Mouse (Mus musculus): ENCODE results near the gene Entpd8.

Gene Entpd8

DNA sequence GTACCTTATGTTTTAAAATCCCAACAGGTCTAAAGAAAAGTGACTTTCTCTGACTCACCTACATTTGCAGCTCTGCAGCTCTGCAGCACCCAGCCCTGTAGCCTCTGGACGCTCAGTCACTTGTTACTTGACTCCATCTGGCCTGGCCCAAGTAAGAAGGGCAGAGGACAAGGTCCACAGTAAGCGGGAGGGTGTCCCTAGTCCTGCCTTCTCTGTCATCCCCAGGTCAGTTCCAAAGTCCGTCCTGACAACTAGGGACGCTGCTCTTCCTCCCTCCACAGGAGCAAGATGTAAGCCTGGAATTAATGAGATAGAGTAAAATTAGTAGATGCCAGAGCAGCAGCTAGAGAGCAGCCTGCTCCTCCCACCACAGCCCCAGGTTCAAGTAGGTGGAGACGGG, at the start of gene Entpd8:
Entpd8 (plus strand) TSS at position 229 of the 400 bp plus-strand sequence.
- DNase-seq (ENCODE audit: low spot score) = no peak

DNA sequence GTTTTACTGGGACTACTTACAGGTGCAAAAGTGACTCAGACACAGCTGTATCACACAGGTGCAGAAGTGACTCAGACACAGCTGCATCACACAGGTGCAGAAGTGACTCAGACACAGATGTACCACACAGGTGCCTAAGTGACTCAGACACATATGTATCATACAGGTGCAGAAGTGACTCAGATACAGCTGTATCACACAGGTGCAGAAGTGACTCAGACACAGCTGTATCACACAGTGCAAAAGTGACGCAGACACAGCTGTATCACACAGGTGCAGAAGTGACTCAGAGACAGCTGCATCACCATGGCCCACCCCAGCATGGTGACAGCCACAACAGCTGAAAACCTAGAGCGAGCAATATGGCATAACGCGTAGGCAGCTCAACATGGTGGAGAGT, 45.1 kb upstream of the Entpd8 start:
- no peak for DNase-seq (ENCODE audit: low spot score)

DNA sequence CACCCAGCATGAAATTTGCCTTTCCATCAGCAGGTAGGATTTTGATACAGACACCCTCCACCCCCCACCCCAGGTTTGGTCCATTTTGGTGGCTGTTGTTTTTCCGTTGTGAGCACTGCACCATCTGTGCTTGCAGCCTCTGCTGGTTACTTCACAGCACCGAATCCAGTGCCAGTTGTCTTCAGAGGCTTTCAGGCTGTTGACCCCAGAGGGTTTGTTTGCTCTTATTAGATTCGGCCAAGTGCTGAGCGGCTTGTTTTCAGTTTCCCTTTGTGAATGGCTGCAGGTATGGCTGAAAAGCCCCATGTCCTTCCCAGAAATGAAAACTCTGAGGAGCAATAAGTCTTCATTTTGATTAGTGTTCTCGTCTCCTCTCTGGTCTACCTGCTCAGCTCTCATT, 40.0 kb upstream of the Entpd8 start:
- no peak for DNase-seq (ENCODE audit: low spot score)

DNA sequence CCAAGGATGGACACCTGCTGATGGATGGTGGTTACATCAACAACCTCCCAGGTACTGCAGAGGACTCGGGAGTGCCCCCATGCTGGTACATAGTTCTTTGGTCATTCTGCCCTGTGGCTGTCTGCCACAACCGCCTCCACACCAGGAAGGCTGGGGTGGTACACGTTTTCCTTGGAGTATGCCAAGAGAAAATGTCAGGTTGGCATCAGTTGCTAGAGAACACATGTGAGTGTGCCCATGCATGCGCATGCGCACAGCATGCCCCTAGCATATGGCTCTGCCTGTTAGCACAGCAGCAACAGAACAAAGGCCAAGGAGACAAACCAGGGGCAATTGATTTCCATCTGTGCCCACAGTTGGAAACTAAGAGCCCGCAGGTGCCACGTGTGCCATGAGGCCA, 29.2 kb upstream of the Entpd8 start:
- no peak for DNase-seq (ENCODE audit: low spot score)

DNA sequence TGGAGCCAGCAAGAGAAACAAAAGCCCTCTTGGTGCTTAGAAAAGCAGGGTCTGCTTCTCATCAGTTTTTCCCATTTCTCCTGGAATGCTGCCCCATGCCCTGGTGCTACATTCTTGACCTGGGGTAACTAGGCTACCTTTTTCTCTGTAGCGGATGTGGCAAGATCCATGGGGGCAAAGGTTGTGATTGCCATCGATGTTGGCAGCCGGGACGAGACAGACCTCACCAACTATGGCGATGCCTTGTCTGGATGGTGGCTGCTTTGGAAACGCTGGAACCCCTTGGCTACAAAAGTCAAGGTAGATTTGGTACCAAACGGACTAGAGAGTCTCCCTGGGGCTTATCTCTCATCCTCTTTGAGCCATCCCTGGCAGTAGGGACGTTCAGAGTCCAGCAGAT, 28.7 kb upstream of the Entpd8 start:
- DNase-seq (ENCODE audit: low spot score) = no peak

DNA sequence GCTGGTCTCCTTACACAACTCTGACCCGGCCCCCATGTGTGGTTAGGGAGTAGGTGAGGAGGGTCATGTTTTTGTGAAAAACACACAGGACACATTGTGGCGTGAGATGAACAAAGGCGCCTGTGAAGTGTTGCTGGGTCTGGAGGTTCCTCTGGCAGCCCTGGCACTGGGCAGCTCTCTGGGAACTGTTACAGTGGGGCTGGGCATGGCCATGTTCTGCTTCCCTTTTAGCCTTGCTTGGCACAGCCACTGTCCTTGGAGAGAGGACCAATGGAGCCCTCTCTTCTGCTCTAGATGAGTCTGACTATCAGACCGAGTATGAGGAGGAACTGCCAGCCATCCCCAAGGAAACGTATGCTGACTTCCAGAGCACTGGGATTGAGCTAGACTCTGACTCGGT, 27.0 kb upstream of the Entpd8 start:
- DNase-seq (ENCODE audit: low spot score) = no peak

DNA sequence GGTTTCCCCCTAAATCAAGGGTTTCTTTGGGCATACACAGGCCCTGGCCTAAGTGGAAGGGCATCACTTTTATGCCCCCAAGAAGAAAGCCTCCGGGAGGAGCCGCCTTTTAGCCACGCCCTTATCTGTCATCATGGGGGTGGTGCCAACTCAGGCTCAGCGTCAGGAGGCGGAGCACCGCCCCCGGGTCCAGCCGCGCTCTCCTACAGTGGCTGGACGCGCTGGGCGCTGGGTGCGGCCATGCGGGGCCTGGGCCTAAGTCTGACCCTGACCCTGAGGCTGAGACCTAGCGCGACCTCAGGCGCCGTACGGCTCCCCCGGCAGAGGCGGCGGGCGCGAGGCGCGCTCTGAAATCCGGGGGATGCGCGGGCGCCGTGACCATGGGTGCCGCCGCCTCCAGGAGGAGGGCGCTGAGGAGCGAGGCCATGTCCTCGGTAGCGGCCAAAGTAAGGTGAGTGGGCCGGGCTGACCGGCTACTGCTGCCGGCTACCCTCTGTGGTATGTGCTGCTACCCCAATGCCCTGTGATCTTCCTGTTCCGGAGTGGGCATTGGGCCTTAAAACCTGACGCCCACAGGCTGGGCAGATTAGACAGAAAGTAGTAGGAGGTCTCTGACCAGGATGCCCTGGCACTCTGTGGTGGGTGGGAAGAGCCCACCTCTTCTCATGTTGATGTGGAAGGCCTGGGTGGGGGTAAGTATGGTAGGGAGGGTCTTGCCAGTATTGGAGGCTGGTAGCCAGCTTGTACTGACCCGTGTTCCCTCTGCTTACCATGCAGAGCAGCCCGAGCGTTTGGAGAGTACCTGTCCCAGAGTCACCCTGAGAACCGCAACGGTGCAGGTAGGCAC, 25.7 kb upstream of the Entpd8 start, which contains the start of gene Nsmf:
Nsmf (plus strand) TSS at position 135 of the 847 bp plus-strand sequence.
- DNase-seq (ENCODE audit: low spot score) = peak; percentile 89

DNA sequence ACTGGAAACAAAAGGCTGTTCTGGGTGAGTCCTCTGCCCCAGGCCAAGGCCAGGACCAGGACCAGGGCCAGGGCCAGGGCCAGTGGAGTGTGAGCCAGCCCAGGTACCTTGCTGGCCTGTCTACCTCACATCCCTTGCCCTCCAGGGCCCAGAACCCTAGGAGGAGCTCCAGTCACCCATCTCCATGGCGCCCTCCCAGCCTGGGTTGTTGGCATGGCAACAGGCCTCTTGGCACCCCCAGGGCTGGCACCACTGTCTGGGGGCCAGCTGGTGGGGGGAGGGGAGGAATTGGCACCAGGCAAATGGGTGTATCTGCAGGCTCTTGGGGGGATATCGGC, 25.1 kb upstream of the Entpd8 start:
- DNase-seq (ENCODE audit: low spot score) = no peak

DNA sequence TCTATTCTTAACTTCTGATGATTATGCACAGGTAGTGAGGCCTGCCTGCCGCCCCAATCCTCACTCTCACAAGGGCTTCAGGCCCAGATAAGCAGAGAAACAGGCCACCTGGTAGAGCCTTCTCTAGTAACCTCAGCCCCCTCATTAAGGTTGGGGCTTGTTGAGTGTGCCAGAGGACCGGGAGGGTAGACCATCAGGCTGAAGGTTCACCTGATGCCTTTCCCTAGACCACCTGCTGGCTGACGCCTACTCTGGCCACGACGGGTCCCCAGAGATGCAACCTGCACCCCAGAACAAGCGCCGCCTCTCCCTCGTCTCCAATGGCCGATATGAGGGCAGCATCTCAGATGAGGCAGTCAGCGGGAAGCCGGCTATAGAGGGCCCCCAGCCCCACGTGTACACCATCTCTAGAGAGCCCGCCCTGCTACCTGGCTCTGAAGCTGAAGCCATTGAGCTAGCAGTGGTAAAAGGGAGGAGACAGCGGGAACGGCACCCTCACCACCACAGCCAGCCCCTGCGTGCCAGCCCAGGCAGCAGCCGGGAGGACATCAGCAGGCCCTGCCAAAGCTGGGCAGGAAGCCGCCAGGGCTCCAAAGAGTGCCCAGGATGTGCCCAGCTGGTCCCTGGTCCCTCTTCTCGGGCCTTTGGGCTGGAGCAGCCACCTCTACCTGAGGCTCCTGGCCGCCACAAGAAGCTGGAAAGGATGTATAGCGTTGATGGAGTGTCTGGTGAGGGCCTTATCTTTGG, 24.5 kb upstream of the Entpd8 start:
- DNase-seq (ENCODE audit: low spot score) = no peak

DNA sequence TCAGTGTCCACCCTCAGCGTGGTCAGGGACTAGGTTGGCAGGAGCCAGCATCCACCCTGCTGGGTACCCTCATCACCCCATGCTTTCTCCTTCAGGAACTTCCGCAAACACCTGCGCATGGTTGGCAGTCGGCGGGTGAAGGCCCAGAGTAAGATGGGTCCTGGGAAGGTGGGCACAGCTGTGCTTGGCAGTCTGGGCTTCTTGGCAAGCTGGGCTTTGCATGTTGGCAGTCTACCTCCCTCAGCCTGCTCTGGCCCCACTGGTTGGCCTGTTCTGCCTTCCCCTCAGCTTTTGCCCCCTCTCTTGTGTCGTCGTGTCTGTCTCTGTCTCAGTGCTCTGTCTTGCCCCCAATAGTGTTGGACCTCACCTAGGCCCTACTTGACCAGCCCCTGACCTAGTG, 21.2 kb upstream of the Entpd8 start:
- no peak for DNase-seq (ENCODE audit: low spot score)

DNA sequence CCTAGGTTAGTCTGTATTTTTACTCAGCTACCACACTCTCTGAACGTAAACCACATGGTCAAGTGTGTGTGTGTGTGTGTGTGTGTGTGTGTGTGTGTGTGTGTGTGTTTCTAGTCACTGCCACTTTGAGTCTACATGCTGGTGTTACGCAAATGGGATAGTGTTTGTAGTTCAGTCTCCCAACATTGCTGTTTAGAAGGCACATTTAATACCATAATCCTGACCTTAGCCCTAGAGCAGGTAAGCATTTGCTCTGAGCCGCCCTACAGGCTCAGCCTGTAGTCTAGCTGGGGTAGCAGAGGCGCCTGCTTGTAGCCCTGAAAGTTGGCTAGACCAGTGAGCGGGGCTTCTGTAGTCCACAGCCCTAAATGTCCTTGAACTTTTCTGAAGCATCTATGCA, 16.6 kb upstream of the Entpd8 start:
- no peak for DNase-seq (ENCODE audit: low spot score)

DNA sequence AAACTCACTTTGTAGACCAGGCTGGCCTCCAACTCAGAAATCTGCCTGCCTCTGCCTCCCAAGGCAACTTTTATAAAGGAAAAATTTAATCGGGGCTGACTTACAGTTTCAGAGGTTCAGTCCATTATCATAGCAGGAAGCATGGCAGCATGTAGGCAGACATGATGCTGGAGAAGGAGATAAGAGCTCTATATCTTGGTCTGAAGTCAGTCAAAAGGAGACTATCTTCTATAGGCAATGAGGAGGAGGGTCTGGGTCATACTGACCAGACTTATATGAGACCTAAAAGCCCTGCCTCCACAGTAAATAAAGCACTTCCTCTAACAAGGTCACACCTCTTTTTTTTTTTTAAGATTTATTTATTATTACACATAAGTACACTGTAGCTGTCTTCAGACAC, 15.8 kb upstream of the Entpd8 start:
- DNase-seq (ENCODE audit: low spot score) = no peak

DNA sequence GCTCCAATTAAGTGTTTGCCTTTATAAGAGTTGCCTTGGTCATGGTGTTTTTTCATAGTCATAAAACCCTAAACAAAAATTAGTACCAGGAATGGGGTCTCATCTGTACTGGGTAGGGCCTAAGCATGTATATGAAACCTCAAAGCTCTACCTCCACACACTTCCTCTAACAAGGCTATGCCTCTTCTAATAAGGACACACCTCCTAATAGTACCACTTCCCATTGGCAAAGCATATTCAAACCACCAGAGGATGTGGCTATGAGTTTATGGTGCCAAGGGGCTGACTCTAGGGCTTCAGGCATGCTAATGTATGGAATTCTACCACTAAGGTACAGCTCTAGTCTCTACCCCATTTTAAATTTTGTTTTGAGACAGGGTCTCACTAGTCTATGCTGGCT, 14.6 kb upstream of the Entpd8 start:
- DNase-seq (ENCODE audit: low spot score) = no peak

DNA sequence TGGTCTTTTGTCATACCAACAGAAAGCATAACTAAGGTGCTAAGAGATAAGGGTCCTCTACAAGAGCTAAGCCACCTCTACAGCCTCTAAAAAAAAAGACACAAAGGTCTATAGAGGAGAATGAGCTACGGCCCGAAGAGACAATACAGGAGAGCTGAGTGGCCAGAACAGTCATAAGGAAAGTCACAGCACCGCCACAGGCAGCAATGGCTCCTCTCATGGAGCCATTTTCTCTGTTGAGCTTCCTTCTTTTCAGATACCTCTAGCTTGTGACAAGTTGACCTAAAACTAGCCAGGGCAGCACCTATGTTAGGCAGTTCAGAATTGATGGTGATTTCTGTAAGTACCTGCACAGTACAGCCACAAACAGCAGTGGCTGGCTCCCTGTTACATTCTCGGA, 13.6 kb upstream of the Entpd8 start:
- DNase-seq (ENCODE audit: low spot score) = no peak

DNA sequence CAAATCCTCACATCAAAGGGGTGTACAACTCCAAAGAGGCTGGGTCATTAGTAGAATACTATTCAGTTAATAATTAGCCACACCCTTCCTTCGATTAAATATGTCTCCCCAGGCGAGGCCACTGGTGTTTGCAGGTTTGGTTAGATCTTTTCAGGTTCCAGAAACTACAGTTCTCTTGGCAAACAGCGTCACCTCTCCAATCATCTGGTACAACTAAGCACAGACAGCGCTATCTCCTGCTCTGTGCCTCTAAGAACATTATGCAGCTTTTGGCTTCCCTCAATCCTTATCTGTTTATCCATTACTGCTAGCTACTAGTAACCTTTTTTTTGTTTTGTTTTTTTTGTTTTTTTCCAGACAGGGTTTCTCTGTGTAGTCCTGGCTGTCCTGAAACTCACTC, 10.6 kb upstream of the Entpd8 start:
- DNase-seq (ENCODE audit: low spot score) = no peak

DNA sequence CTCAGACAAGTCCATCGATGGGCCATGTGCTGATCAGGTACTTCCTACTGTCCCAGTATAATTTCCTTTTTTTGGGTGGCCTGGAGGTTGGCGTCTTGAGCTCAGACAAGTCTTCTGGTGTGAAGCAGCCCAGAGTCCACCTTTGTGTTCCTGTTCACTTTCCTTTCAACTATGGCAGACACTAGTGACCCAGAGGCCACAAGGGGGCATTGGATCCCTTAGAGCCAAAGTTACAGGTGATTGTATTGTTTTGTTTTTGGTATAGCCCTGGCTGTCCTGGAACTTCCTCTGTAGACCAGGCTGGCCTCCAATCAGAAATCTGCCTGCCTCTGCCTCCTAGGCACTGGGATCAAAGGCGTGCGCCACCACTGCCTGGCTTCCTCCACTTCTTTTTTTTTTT, 7.7 kb upstream of the Entpd8 start:
- DNase-seq (ENCODE audit: low spot score) = no peak

DNA sequence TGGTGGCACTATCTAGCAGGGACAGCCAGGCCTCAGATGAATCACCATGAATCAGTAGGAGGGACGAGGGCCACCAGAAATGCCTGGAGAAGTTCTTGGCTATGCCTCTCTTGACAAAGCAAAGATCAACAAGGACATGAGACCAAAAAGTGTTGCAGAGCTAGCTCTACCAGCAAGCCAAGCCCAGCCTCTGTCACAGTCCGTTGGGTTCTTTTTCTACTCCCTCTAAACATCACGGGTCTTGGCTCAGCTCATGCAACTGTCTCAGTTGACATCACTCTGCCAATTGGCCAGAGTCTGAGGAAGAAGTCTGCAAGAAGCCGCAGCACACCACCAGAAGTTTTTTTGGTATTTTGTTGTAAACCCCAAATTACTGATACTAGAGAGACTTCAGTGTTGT, 4.6 kb upstream of the Entpd8 start:
- DNase-seq (ENCODE audit: low spot score) = no peak

DNA sequence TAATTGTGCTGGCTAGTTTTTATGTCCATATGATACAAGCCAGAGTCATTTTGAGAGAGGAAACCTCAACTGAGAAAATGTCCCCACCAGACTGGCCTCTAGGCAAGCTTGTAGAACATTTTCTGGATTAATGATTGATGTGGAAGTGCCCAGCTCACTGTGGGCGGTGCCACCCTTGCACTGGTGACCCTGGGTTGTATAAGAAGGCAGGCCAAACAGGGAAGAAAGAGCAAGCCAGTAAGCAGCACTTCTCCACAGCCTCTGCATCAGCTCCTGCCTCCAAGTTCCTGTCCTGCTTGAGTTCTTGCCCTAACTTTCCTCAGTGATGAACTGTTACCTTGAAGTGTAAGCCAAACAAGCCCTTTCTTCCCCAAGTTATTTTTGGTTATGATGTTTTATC, 1.1 kb upstream of the Entpd8 start:
- no peak for DNase-seq (ENCODE audit: low spot score)

DNA sequence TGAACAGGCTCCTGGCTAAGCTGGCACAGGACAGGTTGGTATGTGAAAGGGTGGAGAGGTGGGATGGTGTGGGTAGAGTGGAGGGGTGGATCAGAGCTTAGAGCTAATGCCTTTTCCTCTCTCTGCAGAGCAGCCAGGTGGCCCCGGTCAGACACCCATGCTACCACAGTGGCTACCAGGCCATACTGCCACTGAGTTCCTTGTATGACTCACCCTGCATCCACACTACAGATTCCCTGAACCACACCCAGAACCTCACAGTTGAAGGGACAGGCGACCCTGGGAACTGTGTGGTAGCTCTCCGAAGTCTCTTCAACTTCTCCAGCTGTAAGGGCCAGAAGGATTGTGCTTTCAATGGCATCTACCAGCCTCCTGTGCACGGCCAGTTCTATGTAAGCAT, 3.6 kb downstream of the Entpd8 start:
- no peak for DNase-seq (ENCODE audit: low spot score)

DNA sequence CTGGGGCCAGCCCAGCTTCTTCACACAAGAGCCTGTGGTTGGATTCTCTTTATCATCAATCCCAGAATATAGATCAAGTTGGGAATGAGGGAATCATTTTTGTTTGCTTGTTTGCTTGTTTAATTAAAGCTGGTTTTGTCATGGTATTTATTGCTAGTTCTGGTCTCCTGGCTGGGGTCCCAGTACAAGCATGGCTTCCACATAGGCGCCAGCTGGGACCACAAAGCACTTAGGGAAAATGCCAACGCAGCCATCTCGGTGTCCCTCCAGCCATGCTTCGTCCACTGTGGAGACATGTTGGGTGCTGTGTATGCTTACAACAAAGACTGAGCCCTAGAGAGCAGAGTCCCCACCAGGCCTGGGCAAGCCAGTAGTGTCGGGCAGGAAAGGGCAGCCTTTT, 5.5 kb downstream of the Entpd8 start:
- no peak for DNase-seq (ENCODE audit: low spot score)

DNA sequence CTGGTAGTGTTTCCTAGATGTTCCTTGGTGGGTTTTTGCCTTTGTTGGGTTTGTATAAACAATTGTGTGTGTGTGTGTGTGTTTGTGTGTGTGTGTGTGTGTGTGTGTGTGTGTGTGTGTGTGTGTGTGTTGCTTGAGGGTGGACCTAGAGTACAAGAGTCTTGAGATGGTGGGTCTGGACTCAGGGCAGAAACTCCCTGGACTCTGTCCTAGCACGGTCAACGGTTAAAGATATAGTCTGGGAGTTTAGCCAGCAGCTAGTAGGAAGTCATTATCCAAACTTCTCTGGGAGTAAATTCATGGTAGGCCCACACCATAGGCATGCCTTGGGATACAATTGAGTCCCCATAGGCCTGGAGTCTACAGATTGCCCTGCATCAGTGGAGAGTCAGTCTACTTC, 7.7 kb downstream of the Entpd8 start:
- no peak for DNase-seq (ENCODE audit: low spot score)

DNA sequence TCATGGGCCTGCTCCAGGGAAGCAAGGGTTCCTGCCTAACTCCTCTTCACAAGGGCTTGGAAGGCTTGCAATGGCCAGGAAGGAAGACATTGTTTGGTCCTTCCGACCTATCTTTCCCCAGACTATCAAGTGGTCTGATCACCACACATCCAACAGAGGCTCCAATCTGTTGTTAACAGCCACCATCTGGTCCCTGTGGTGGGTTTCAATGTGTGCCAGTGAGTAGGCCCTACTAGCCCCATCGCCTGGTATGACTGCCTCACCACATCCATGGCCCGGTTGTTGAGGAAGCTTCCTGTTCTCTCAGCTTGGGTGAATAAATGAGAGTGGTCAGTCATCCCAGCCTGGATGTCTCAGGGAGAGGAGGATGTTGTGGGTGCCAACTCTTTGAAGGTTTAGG, 8.5 kb downstream of the Entpd8 start:
- DNase-seq (ENCODE audit: low spot score) = no peak

DNA sequence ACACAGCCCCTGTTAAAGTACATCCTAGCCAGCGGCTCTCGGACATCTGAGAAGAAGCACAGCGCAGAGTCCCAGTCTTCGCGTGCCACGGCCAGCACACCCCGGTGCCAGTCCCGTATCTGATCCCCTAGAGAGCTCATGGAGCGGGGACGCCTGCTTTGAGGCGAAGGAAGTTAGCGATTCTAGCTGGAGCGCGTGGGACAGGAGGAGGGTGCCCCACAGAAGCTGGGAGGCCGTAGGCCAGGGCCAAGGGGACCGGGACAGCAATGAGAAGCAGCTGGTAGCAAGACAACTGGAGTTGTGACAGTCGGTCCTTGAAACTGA, 14.6 kb downstream of the Entpd8 start:
- no peak for DNase-seq (ENCODE audit: low spot score)
